In genomic region chr8:79103185-79103878, GRCm38 (mm10) we compare ENCODE assay signal across 16 mouse cellular contexts.
DNase-seq lines count a peak whose midpoint lies in the region; ATAC-seq lines count a peak whose summit lies in the region.
"Had no signal": no experiment of that assay in that cellular context is flagged by ENCODE, and none has a peak within 500 bp of the region (broad histone marks: within the 10 kb centered on the region; RNA-seq: fewer than 3 reads in every experiment).

No protein-coding gene starts in this region.

- intact Hi-C loops in heart, postnatal 14 days (cut with DNase I), result no loop called here

- peak overlapping the region; percentile 78 for H3K27ac ChIP-seq in limb, embryonic 12.5 days
- no peak overlapping the region for H3K27ac ChIP-seq in limb, embryonic 10.5 days
- H3K27ac ChIP-seq in stomach, embryonic 14.5 days (ENCODE audit: low read length), result peak overlapping the region; percentile 67; the same call in 1 of the 2 replicates
- H3K27ac ChIP-seq: liver, embryonic 14.5 days; macrophage had no signal

- WGBS in limb, embryonic 12.5 days, result 76% methylated on average over 14 of the region's 14 CpGs
- 90% methylated on average over 14 of the region's 14 CpGs for WGBS in limb, embryonic 10.5 days
- 76% methylated on average over 14 of the region's 14 CpGs for WGBS in stomach, embryonic 14.5 days

- H3K4me2 ChIP-seq in limb, embryonic 12.5 days, result no peak overlapping the region
- no peak overlapping the region for H3K4me2 ChIP-seq in stomach, embryonic 14.5 days (replicated peaks; ENCODE audit: low read depth, low read length)

- H3K4me1 ChIP-seq in limb, embryonic 12.5 days (replicated peaks), result peaks cover 34% of the 10 kb centered on the region
- H3K4me1 ChIP-seq in limb, embryonic 10.5 days, result 0 out of 2 replicates have a peak, but pooled peaks cover 4% of the 10 kb centered on the region
- H3K4me1 ChIP-seq in stomach, embryonic 14.5 days (ENCODE audit: control insufficient read depth, insufficient read depth, low read length), result peaks cover 26% of the 10 kb centered on the region

- no peaks in the 10 kb centered on the region for H3K9me3 ChIP-seq in limb, embryonic 12.5 days
- H3K9me3 ChIP-seq in limb, embryonic 10.5 days (replicated peaks), result no peaks in the 10 kb centered on the region
- H3K9me3 ChIP-seq in stomach, embryonic 14.5 days (ENCODE audit: control insufficient read depth, low read depth, low read length), result no peaks in the 10 kb centered on the region

- no peak overlapping the region for H3K4me3 ChIP-seq in limb, embryonic 12.5 days (replicated peaks)
- no peak overlapping the region for H3K4me3 ChIP-seq in limb, embryonic 10.5 days
- H3K4me3 ChIP-seq in stomach, embryonic 14.5 days (ENCODE audit: low read depth, low read length), result no peak overlapping the region

- DNase-seq in heart, adult 11 months, result peak; percentile 84
- no peak for DNase-seq in heart, postnatal 14 days
- no peak for DNase-seq in limb, embryonic 10.5 days (ENCODE audit: low spot score)
- DNase-seq in fibroblast of lung, adult 2 months (ENCODE audit: low read depth), result peak; percentile 27
- no peak for DNase-seq in lung, postnatal 25 days (ENCODE audit: low spot score)
- DNase-seq: adrenal gland, postnatal 14 days; cerebellum, adult 9-10 months; kidney, postnatal 10 days; spleen, adult 18-20 months; thymus, postnatal 25 days had no signal

- ATAC-seq in limb, embryonic 12.5 days (ENCODE audit: insufficient number of reproducible peaks, insufficient read depth, low FRiP score, low TSS enrichment, low read depth), result no peak
- ATAC-seq in stomach, embryonic 14.5 days (ENCODE audit: insufficient number of reproducible peaks, insufficient read depth, low FRiP score, low read depth), result no peak
- ATAC-seq in megakaryocyte-erythroid progenitor cell, adult 5-6 weeks (replicated peaks; ENCODE audit: low FRiP score, low TSS enrichment, poor library complexity, severe bottlenecking), result no peak
- ATAC-seq: inflammation-experienced regulatory T-cells, adult 6 months had no signal

- no peak overlapping the region for H3K9ac ChIP-seq in limb, embryonic 12.5 days (replicated peaks)
- no peak overlapping the region for H3K9ac ChIP-seq in stomach, embryonic 14.5 days (replicated peaks; ENCODE audit: low read depth, low read length)
- H3K9ac ChIP-seq: liver, embryonic 14.5 days had no signal

- no peaks in the 10 kb centered on the region for H3K27me3 ChIP-seq in limb, embryonic 12.5 days
- H3K27me3 ChIP-seq in limb, embryonic 10.5 days (ENCODE audit: low read depth, poor library complexity, severe bottlenecking), result no peaks in the 10 kb centered on the region
- H3K27me3 ChIP-seq in stomach, embryonic 14.5 days (ENCODE audit: control insufficient read depth, insufficient read depth, low read length), result no peaks in the 10 kb centered on the region

- H3K36me3 ChIP-seq in limb, embryonic 12.5 days, result peaks cover 39% of the 10 kb centered on the region
- H3K36me3 ChIP-seq in limb, embryonic 10.5 days, result peaks cover 83% of the 10 kb centered on the region
- no peaks in the 10 kb centered on the region; the same call in 1 of the 2 replicates for H3K36me3 ChIP-seq in stomach, embryonic 14.5 days (ENCODE audit: control insufficient read depth, insufficient read depth, low read length)

Comparison
In these comparisons a context has a peak if more than half of its experiments do, and no peak if none do; other contexts are left out.
1. DNase-seq: peak in heart, adult 11 months (single experiment) and fibroblast of lung, adult 2 months (single experiment); none in heart, postnatal 14 days (0 of 2), limb, embryonic 10.5 days (single experiment) and lung, postnatal 25 days (single experiment).